Mouse (Mus musculus) liver, postnatal 0 days (tissue): ENCODE measurements around the gene Npr1.

Experiments
- CTCF ChIP-seq: sonication (generic); IDR thresholded peaks from 2 replicates; pipeline ENCODE4 v1.5.1; 2016; ENCODE audit warnings: antibody characterized with exemption, low read depth
- EP300 ChIP-seq: IDR thresholded peaks from 2 replicates; pipeline ENCODE4 v1.6.1; 2016; ENCODE audit warnings: antibody characterized with exemption, low read depth, mild to moderate bottlenecking

DNA sequence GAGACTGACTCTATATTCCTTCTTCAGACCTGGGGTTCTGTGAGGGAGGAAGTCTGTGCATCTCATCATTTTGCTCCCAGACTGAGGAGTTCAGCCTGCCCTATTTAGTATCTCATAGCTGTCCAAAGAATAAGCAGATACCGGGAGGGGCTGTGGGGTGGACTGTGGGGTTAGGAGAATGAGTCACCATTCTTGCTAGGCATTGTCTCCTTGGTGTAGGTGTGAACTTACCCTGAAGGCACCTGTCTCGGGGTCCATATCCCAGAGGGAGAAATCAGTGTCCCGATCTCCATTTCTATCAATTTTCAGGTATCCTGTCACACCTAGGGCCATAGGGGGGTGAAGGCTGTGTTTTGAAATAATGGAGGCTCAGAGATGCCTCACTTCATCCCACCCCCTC, 3.7 kb downstream of the Npr1 start:
- no peak for TF ChIP-seq EP300
- TF ChIP-seq CTCF, result no peak
